Mouse (Mus musculus): ENCODE data around the gene Ndufa7. TPM values are rescaled to one million over a fixed set of nuclear protein-coding genes. Genes with fewer than 3 reads are reported as not detected.

Gene Ndufa7
- total and polyA plus RNA-seq, 2 experiments from 2014 or later = 766 to 899 TPM

- Histone ChIP-seq H3K36me3 (replicated peaks; ENCODE audit: control insufficient read depth, insufficient read depth, low read length) (no peaks in the 10 kb centered on the region), H3K27me3 (ENCODE audit: control insufficient read depth, insufficient read depth, low read length) (peaks cover 47% of the 10 kb centered on the region), H3K4me3 (ENCODE audit: low read depth, low read length) (no peak overlapping the region), H3K4me2 (ENCODE audit: low read depth, low read length) (no peak overlapping the region), H3K4me1 (ENCODE audit: control insufficient read depth, insufficient read depth) (no peaks in the 10 kb centered on the region), H3K27ac (ENCODE audit: low read depth) (no peak overlapping the region), H3K9me3 (replicated peaks; ENCODE audit: control insufficient read depth, low read length) (no peaks in the 10 kb centered on the region), H3K9ac (replicated peaks; ENCODE audit: low read depth, low read length) (no peak overlapping the region)
- no peak for DNase-seq (ENCODE audit: low spot score)
- whole genome bisulfite sequencing = 24% methylated on average over 1 of the region's 1 CpGs
- TF ChIP-seq EP300 (IDR thresholded peaks at IDR 0.05; ENCODE audit: low read depth) = 0 out of 2 replicates have a peak, but pooled peaks have one; percentile 29
- TF ChIP-seq CTCF (IDR thresholded peaks at IDR 0.05; ENCODE audit: low read depth) = no peak
- ATAC-seq (ENCODE audit: insufficient read depth, low read depth) = peak; percentile 70
Measured at GRCm38 (mm10) chr17:33804745-33805144, 19.6 kb upstream of the Ndufa7 start.

DNA sequence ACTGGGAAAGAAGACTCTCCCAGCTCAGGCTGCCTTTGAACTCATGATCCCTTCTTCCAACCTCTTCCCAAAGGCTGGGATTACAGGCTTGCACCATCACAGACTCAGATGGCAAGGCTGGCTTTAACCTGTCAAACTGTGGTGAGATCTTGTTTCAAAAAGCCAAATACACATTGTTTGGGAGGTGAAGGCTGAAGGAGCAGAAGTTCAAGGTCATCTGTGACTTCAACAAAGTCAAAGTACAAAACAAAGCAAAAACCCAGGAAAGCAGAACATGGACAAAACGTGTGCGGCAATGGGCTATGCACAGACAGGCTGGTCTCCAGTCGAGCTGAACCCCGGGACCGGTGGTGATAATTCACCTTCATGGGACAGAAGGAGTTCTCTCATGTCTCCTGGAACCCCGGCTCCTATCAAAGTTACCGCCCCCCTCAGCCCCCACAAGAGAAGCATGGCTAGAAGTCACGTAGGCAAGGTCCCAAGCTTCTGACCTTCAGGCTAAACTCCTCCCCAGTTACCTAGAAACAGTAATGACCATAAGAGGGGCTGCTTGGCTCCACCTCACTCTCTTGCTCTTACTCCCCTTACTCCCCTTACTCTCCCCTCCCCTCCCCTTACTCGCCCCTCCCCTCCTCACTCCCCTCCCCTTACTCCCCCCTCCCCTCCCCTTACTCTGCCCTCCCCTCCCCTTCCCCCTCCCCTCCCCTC lies 17.0 kb upstream of the Ndufa7 start:
- H3K27me3 ChIP-seq (ENCODE audit: control insufficient read depth, insufficient read depth, low read length) = peaks cover 35% of the 10 kb centered on the region
- no peak for TF ChIP-seq CTCF (IDR thresholded peaks at IDR 0.05; ENCODE audit: low read depth)
- TF ChIP-seq EP300 (IDR thresholded peaks at IDR 0.05; ENCODE audit: low read depth) = no peak
- no peaks in the 10 kb centered on the region for H3K36me3 ChIP-seq (replicated peaks; ENCODE audit: control insufficient read depth, insufficient read depth, low read length)
- H3K9ac ChIP-seq (replicated peaks; ENCODE audit: low read depth, low read length) = no peak overlapping the region
- H3K4me2 ChIP-seq (ENCODE audit: low read depth, low read length) = no peak overlapping the region
- H3K9me3 ChIP-seq (replicated peaks; ENCODE audit: control insufficient read depth, low read length) = no peaks in the 10 kb centered on the region
- 45% methylated on average over 9 of the region's 9 CpGs for WGBS
- DNase-seq (ENCODE audit: low spot score) (no peak), ATAC-seq (ENCODE audit: insufficient read depth, low read depth) (no peak)
- no peaks in the 10 kb centered on the region for H3K4me1 ChIP-seq (ENCODE audit: control insufficient read depth, insufficient read depth)
- no peak overlapping the region for H3K27ac ChIP-seq (ENCODE audit: low read depth)
- no peak overlapping the region for H3K4me3 ChIP-seq (ENCODE audit: low read depth, low read length)

GRCm38 (mm10) chr17:33808192-33808591 lies 16.2 kb upstream of the Ndufa7 start:
- no peak overlapping the region for H3K9ac ChIP-seq (replicated peaks; ENCODE audit: low read depth, low read length)
- no peak for ATAC-seq (ENCODE audit: insufficient read depth, low read depth)
- no peaks in the 10 kb centered on the region for H3K9me3 ChIP-seq (replicated peaks; ENCODE audit: control insufficient read depth, low read length)
- H3K27ac ChIP-seq (ENCODE audit: low read depth) = no peak overlapping the region
- DNase-seq (ENCODE audit: low spot score) = no peak
- WGBS = 26% methylated on average over 10 of the region's 10 CpGs
- no peak overlapping the region for H3K4me3 ChIP-seq (ENCODE audit: low read depth, low read length)
- H3K36me3 ChIP-seq (replicated peaks; ENCODE audit: control insufficient read depth, insufficient read depth, low read length) = no peaks in the 10 kb centered on the region
- no peaks in the 10 kb centered on the region for H3K4me1 ChIP-seq (ENCODE audit: control insufficient read depth, insufficient read depth)
- H3K27me3 ChIP-seq (ENCODE audit: control insufficient read depth, insufficient read depth, low read length) = peaks cover 36% of the 10 kb centered on the region
- TF ChIP-seq CTCF (IDR thresholded peaks at IDR 0.05; ENCODE audit: low read depth) (no peak), EP300 (IDR thresholded peaks at IDR 0.05; ENCODE audit: low read depth) (no peak)
- H3K4me2 ChIP-seq (ENCODE audit: low read depth, low read length) = no peak overlapping the region

DNA sequence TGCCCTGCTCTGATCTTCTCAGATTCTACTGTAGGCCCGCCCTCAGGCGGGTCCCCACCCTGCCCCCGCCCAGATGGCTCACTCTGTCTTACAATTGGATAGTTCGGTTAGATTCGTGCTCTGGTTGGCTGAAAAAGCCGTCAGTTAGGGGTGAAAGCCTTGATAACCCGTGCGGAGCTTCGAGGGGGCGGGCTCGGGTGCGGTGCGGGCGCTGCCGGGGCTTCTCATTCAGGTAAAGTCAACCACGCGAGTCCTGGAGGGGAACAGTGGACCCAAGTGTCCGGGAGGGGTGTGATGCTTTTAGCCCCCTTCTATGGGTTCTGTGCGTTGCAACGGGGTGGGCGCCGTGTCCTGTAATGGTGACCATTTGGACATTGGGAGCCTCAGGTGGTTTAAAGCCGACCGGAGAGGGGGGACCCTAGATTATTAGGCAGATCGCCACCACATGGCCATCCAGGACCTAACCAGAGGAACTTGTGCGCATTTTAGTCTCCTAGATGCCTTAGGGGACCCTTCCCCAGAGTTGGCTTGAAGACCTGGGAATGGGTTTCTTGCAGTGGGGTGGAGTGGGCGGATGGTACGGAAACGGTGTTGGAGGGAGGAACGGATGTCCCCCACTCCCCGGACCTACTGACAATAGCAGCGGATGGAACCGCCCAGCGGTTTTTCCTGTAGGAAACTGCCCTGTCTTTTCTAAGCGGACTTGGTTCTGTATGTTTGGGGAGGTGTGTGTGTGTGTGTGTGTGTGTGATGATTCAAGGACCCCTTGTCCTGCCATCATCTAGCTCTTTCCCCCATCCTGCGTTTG lies 13.8 kb upstream of the Ndufa7 start, which contains the start of gene Kank3:
Gene Kank3, plus strand, starts transcription at position 186 of the 808 bp plus-strand sequence.
- H3K4me1 ChIP-seq (ENCODE audit: control insufficient read depth, insufficient read depth) = no peaks in the 10 kb centered on the region
- WGBS = under 1% methylated on average over 36 of the region's 36 CpGs
- H3K9me3 ChIP-seq (replicated peaks; ENCODE audit: control insufficient read depth, low read length) = no peaks in the 10 kb centered on the region
- peak within 1 kb of the TSS; percentile 37 for H3K9ac ChIP-seq (replicated peaks; ENCODE audit: low read depth, low read length)
- H3K27me3 ChIP-seq (ENCODE audit: control insufficient read depth, insufficient read depth, low read length) = peaks cover 30% of the 10 kb centered on the region
- no peaks in the 10 kb centered on the region for H3K36me3 ChIP-seq (replicated peaks; ENCODE audit: control insufficient read depth, insufficient read depth, low read length)
- H3K4me2 ChIP-seq (ENCODE audit: low read depth, low read length) = peak within 1 kb of the TSS; percentile 74
- peak within 1 kb of the TSS; percentile 80 for H3K27ac ChIP-seq (ENCODE audit: low read depth)
- DNase-seq (ENCODE audit: low spot score) = peak; percentile 90
- peak within 1 kb of the TSS; percentile 56 for H3K4me3 ChIP-seq (ENCODE audit: low read depth, low read length)
- TF ChIP-seq CTCF (IDR thresholded peaks at IDR 0.05; ENCODE audit: low read depth) (no peak), EP300 (IDR thresholded peaks at IDR 0.05; ENCODE audit: low read depth) (peak; percentile 90)
- peak; percentile 92 for ATAC-seq (ENCODE audit: insufficient read depth, low read depth)

GRCm38 (mm10) chr17:33811142-33811516 lies 13.2 kb upstream of the Ndufa7 start:
- H3K4me1 ChIP-seq (ENCODE audit: control insufficient read depth, insufficient read depth) = no peaks in the 10 kb centered on the region
- H3K36me3 ChIP-seq (replicated peaks; ENCODE audit: control insufficient read depth, insufficient read depth, low read length) = no peaks in the 10 kb centered on the region
- peak overlapping the region; percentile 74 for H3K4me2 ChIP-seq (ENCODE audit: low read depth, low read length)
- DNase-seq (ENCODE audit: low spot score) = peak; percentile 34
- H3K9ac ChIP-seq (replicated peaks; ENCODE audit: low read depth, low read length) = peak overlapping the region; percentile 37
- no peak for TF ChIP-seq CTCF (IDR thresholded peaks at IDR 0.05; ENCODE audit: low read depth)
- TF ChIP-seq EP300 (IDR thresholded peaks at IDR 0.05; ENCODE audit: low read depth) = no peak
- H3K27me3 ChIP-seq (ENCODE audit: control insufficient read depth, insufficient read depth, low read length) = peaks cover 27% of the 10 kb centered on the region
- H3K27ac ChIP-seq (ENCODE audit: low read depth) = peak overlapping the region; percentile 80
- peak overlapping the region; percentile 56 for H3K4me3 ChIP-seq (ENCODE audit: low read depth, low read length)
- ATAC-seq (ENCODE audit: insufficient read depth, low read depth) = peak; percentile 36
- under 1% methylated on average over 7 of the region's 7 CpGs for WGBS
- H3K9me3 ChIP-seq (replicated peaks; ENCODE audit: control insufficient read depth, low read length) = no peaks in the 10 kb centered on the region

All from heart, postnatal 0 days (tissue).